Mouse (Mus musculus): Measurements from ENCODE around the gene Ormdl3. TPM values are rescaled to one million over a fixed set of nuclear protein-coding genes. Genes with fewer than 3 reads are reported as not detected.

Gene Ormdl3
- total RNA-seq, 1 experiment, result 45.4 TPM

DNA sequence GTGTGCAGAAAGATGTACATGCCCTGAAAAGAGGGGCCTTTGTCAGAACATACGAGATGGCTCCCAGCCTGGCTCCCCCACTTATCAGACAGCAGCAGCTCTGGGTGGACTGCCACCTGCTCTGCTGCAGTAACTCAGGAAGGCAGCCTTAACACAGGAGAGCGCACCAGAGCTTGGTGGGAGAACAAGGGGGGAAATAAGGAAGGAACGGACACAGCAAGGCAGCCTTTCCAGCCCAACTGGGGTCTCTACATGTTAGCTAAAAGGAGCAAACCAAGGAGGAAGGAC is 4.0 kb downstream of the Ormdl3 start:
- no peak for DNase-seq (ENCODE audit: low read depth, low spot score)
- peaks cover 15% of the 10 kb centered on the region for H3K36me3 ChIP-seq (ENCODE audit: control insufficient read depth, insufficient read depth, low read length, poor library complexity, severe bottlenecking)
- no peaks in the 10 kb centered on the region for H3K9me3 ChIP-seq (ENCODE audit: control insufficient read depth, insufficient read depth, low read depth, low read length)
- peaks cover 6 to 37% of the 10 kb centered on the region in 2 experiments for H3K4me1 ChIP-seq (ENCODE audit: control insufficient read depth in 2 of 2, insufficient read depth in 2 of 2, low read length in 2 of 2, poor library complexity in 1 of 2)
- no peak overlapping the region for H3K4me3 ChIP-seq (ENCODE audit: insufficient read depth in 1 of 2, low read depth in 1 of 2, low read length in 2 of 2, poor library complexity in 1 of 2, severe bottlenecking in 1 of 2)
- no peak for TF ChIP-seq CHD2 (IDR thresholded peaks at IDR 0.05; ENCODE audit: low read depth, low read length)
- TF ChIP-seq HCFC1 (IDR thresholded peaks at IDR 0.05; ENCODE audit: borderline replicate concordance, insufficient read depth, low read length), result no peak
- no peak for TF ChIP-seq ZNF384 (IDR thresholded peaks at IDR 0.05; ENCODE audit: low read depth, low read length)
- TF ChIP-seq MAFK (IDR thresholded peaks at IDR 0.05; ENCODE audit: insufficient read depth, low read depth, low read length), result no peak
- TF ChIP-seq ZC3H11A (IDR thresholded peaks at IDR 0.05; ENCODE audit: borderline replicate concordance, low read depth, low read length), result no peak
- H3K27ac ChIP-seq (ENCODE audit: insufficient read depth, low read depth, low read length, poor library complexity, severe bottlenecking), result no peak overlapping the region
- no peak overlapping the region for H3K9ac ChIP-seq (ENCODE audit: insufficient read depth, low read depth, low read length, poor library complexity, severe bottlenecking)
- in situ Hi-C loops (cut with MboI; ENCODE audit: low sequenced_read_pairs in 2 of 2, unreplicated experiment in 2 of 2), result no loop called here

DNA sequence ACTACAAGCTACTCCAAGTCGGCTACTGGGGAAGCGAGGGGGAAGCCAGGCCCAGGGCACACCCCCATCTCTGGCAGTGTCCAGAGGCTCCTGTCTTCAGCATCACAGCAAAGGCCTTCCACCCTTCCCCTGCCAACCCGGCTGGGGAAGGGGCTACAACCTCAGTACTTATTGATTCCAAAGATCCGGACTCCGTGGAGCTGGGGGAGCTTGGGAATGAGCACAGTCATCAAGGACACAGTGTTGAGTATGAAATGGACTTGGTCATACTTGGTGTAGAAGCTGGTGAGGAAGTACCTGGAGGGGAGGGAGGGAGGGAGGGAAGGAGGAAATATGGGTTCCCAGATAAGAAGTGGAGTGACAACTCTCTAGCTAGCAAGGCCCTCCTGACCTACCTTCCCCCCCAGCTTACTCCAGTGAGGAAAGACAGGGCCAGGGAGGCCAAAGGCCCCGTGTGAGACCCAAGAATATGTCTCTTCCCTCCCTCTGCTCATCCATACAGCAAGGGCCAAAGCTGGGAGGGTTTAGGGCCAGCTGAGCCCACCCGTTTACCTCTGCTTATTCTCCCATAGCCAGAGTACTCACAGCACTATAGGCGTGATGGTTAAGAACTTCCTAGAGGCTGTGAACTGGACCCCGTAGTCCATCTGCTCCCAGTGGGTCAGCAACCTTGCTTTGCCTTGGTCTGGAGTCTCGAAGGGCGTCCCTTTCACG is 4.5 kb downstream of the Ormdl3 start:
- no peak for DNase-seq (ENCODE audit: low read depth, low spot score)
- in situ Hi-C loops (cut with MboI; ENCODE audit: low sequenced_read_pairs in 2 of 2, unreplicated experiment in 2 of 2), result no loop called here
- no peaks in the 10 kb centered on the region for H3K9me3 ChIP-seq (ENCODE audit: control insufficient read depth, insufficient read depth, low read depth, low read length)
- no peak overlapping the region for H3K4me3 ChIP-seq (ENCODE audit: insufficient read depth in 1 of 2, low read depth in 1 of 2, low read length in 2 of 2, poor library complexity in 1 of 2, severe bottlenecking in 1 of 2)
- H3K4me1 ChIP-seq (ENCODE audit: control insufficient read depth in 2 of 2, insufficient read depth in 2 of 2, low read length in 2 of 2, poor library complexity in 1 of 2), result peaks cover 6 to 36% of the 10 kb centered on the region in 2 experiments
- peaks cover 15% of the 10 kb centered on the region for H3K36me3 ChIP-seq (ENCODE audit: control insufficient read depth, insufficient read depth, low read length, poor library complexity, severe bottlenecking)
- H3K9ac ChIP-seq (ENCODE audit: insufficient read depth, low read depth, low read length, poor library complexity, severe bottlenecking), result no peak overlapping the region
- TF ChIP-seq HCFC1 (IDR thresholded peaks at IDR 0.05; ENCODE audit: borderline replicate concordance, insufficient read depth, low read length) (no peak), CHD2 (IDR thresholded peaks at IDR 0.05; ENCODE audit: low read depth, low read length) (no peak), MAFK (IDR thresholded peaks at IDR 0.05; ENCODE audit: insufficient read depth, low read depth, low read length) (no peak), ZC3H11A (IDR thresholded peaks at IDR 0.05; ENCODE audit: borderline replicate concordance, low read depth, low read length) (no peak), ZNF384 (IDR thresholded peaks at IDR 0.05; ENCODE audit: low read depth, low read length) (no peak)
- H3K27ac ChIP-seq (ENCODE audit: insufficient read depth, low read depth, low read length, poor library complexity, severe bottlenecking), result no peak overlapping the region

DNA sequence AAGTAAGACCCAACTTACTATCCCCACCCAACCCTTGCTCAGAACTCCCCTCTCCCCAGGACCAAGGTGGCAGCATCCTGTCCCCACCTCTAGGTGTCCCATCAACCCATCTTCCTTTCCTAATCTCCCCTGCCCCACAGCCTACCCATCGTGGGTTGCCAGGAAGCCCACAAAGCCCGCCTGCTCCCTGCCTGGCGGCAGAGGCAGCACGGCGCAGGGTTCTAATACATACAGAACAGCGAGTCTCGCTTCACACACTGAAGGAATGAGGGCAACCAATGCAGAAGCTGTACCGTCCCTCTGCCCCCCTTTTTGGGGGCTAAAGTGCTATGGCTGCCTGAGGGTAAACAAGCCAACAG is 5.2 kb downstream of the Ormdl3 start:
- Histone ChIP-seq H3K36me3 (ENCODE audit: control insufficient read depth, insufficient read depth, low read length, poor library complexity, severe bottlenecking) (peaks cover 15% of the 10 kb centered on the region), H3K4me3 (ENCODE audit: insufficient read depth in 1 of 2, low read depth in 1 of 2, low read length in 2 of 2, poor library complexity in 1 of 2, severe bottlenecking in 1 of 2) (no peak overlapping the region), H3K9me3 (ENCODE audit: control insufficient read depth, insufficient read depth, low read depth, low read length) (no peaks in the 10 kb centered on the region), H3K27ac (ENCODE audit: insufficient read depth, low read depth, low read length, poor library complexity, severe bottlenecking) (no peak overlapping the region), H3K4me1 (ENCODE audit: control insufficient read depth in 2 of 2, insufficient read depth in 2 of 2, low read length in 2 of 2, poor library complexity in 1 of 2) (peaks cover 6 to 34% of the 10 kb centered on the region in 2 experiments; a peak in 3 of 4 replicates), H3K9ac (ENCODE audit: insufficient read depth, low read depth, low read length, poor library complexity, severe bottlenecking) (no peak overlapping the region)
- TF ChIP-seq ZC3H11A (IDR thresholded peaks at IDR 0.05; ENCODE audit: borderline replicate concordance, low read depth, low read length) (no peak), CHD2 (IDR thresholded peaks at IDR 0.05; ENCODE audit: low read depth, low read length) (no peak), HCFC1 (IDR thresholded peaks at IDR 0.05; ENCODE audit: borderline replicate concordance, insufficient read depth, low read length) (no peak), MAFK (IDR thresholded peaks at IDR 0.05; ENCODE audit: insufficient read depth, low read depth, low read length) (no peak), ZNF384 (IDR thresholded peaks at IDR 0.05; ENCODE audit: low read depth, low read length) (no peak)
- no peak for DNase-seq (ENCODE audit: low read depth, low spot score)
- in situ Hi-C loops (cut with MboI; ENCODE audit: low sequenced_read_pairs in 2 of 2, unreplicated experiment in 2 of 2), result no loop called here

DNA sequence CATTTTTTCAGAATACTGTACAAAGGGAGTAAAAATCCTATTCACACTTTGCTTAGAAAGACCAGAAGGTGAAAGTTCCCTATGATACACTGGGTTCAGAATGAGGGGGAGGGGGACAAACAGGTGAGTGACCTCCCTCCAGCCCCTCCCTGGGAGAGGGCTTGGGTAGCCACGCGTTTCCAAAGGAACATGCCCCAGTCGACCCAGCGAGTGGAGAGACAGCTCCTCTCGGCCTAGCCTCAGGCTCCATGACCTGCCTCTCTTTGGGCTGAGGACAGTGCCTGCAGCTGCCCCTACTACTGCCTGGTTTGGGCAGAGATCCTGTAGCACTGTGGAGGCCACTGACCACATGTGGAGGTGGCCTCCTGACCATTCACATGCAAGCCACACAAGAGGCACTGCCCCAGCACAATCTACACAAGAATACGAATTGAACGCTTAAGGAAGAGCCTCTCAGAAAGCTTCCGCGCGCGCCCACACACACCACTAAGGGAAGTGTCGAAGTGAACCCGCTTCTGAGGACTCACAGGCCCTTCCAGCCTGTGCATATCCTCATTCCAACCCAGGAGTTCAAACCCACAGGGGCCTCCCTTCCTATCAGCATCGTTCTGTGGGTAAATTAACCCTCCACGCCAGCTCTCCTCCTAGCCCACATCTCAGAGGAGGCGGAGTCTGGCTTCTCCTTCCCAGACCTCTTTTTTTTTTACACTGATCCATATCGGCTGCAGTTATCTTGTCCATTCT is 5.7 kb downstream of the Ormdl3 start:
- H3K4me3 ChIP-seq (ENCODE audit: insufficient read depth in 1 of 2, low read depth in 1 of 2, low read length in 2 of 2, poor library complexity in 1 of 2, severe bottlenecking in 1 of 2), result peak overlapping the region in 1 of 2 experiments; percentile 37; a peak in 2 of 4 replicates
- no peaks in the 10 kb centered on the region for H3K9me3 ChIP-seq (ENCODE audit: control insufficient read depth, insufficient read depth, low read depth, low read length)
- no peak overlapping the region; the same call in 1 of the 2 replicates for H3K27ac ChIP-seq (ENCODE audit: insufficient read depth, low read depth, low read length, poor library complexity, severe bottlenecking)
- H3K4me1 ChIP-seq (ENCODE audit: control insufficient read depth in 2 of 2, insufficient read depth in 2 of 2, low read length in 2 of 2, poor library complexity in 1 of 2), result peaks cover 6 to 34% of the 10 kb centered on the region in 2 experiments; a peak in 3 of 4 replicates
- peak overlapping the region; percentile 27; the same call in 1 of the 2 replicates for H3K9ac ChIP-seq (ENCODE audit: insufficient read depth, low read depth, low read length, poor library complexity, severe bottlenecking)
- in situ Hi-C loops (cut with MboI; ENCODE audit: low sequenced_read_pairs in 2 of 2, unreplicated experiment in 2 of 2), result no loop called here
- DNase-seq (ENCODE audit: low read depth, low spot score), result no peak
- TF ChIP-seq HCFC1 (IDR thresholded peaks at IDR 0.05; ENCODE audit: borderline replicate concordance, insufficient read depth, low read length) (no peak), CHD2 (IDR thresholded peaks at IDR 0.05; ENCODE audit: low read depth, low read length) (no peak), ZNF384 (IDR thresholded peaks at IDR 0.05; ENCODE audit: low read depth, low read length) (no peak), ZC3H11A (IDR thresholded peaks at IDR 0.05; ENCODE audit: borderline replicate concordance, low read depth, low read length) (no peak), MAFK (IDR thresholded peaks at IDR 0.05; ENCODE audit: insufficient read depth, low read depth, low read length) (no peak)
- H3K36me3 ChIP-seq (ENCODE audit: control insufficient read depth, insufficient read depth, low read length, poor library complexity, severe bottlenecking), result peaks cover 15% of the 10 kb centered on the region

Data from ES-E14 (cell line).